Mouse (Mus musculus): Measurements from ENCODE around the gene Pnmt.

DNA sequence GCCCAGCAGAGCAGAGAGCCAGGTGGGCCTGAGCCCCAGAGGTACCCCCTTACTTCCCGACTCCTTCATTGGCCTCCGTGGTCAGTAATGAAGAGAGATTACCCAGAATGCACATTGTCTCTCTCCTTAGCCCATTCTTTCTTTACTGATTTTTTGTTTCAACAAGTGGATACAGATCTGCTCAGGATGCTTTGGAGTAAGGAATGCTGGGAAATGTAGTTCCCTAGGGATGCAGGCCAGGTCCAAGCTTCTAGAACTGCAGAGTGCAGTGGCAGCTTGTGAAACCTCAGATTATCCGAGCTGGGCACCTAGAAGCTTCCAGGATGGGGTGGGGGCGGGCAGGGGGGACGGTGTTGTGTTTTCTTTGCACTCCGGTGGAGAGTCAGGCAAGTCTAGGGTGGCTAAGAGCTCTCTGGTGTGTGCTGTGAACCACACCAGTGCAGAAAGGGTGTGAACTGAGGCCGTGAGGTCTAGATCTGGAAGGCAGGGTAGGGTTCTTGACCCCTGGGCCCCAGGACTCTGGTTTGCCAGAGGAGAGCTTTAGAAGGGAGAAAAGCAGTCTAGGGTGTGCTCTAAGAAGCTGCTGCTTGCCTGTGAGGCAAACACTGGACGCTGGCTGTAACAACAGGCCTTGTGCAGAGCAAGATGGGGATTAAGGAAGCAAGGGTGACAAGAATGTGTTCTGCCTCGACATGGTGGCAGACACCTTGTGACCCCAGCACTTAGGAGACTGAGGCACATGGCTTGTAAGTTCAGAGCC lies 45.7 kb downstream of the Pnmt start:
- no peak for TF ChIP-seq POLR2A (IDR thresholded peaks at IDR 0.05; ENCODE audit: borderline replicate concordance, low read depth, low read length)
- no peak for TF ChIP-seq CTCF (IDR thresholded peaks at IDR 0.05; ENCODE audit: low read depth, low read length)

Measured in bone marrow macrophage, adult 2 months (primary cell).